Mouse (Mus musculus) cerebellum, postnatal 36 days (tissue): ENCODE measurements at regions not wholly inside any gene's neighbourhood (a gene's known extent, or its start where the extent isn't known, plus 50 kb on each side); places are given as distances from the start of the nearest gene placed in this dataset.

ENCODE experiments used
- DNase-seq, 2 experiments: peaks; one replicate each; pipeline ENCODE4 v3.0.0; 2021 to 2022; ENCODE audit warnings: mixed read lengths in 2 of 2

DNA sequence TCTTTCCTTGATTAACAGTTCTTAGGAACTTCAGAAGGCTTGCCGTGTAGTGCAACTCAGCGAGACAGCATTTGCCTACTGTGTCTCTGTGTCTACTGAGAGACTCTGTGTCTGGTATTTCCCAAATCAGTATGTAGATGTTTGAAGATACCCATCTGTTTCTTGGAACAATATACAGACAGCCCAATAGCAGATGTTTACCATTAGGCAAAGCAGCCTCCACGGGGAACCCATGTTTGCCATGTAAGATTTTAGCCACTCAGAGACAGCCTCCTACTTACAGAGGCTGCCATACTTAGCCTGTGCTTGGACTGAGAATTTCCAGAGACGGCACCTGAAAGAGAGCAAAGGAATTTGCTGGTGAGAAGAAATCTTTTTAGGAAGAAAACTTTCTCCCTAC is 100.9 kb upstream of the Hes1 start:
- DNase-seq, result no peak

DNA sequence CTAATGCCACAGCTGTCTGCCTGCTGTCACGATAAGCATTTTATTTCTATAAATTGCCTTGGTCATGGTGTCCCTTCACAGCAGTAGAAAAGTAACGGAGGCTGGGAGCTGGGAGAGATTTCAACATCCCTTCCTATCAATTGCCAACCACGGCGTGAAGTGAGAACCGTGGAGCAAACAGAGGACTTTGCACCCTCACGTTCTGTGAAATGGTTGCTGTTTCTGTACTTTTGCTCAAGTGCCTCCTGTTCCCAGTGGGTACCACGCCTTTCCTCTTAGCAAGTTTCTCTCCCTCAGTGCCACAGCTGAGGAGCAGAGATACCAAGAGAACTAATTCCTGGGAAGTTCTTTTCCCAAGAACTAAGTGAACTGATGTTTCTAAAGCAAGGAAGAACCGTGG is 99.6 kb upstream of the Hes1 start:
- no peak for DNase-seq

- DNase-seq, result no peak
Measured at GRCm38 (mm10) chr16:29968743-29969142, 95.4 kb upstream of the Hes1 start.

GRCm38 (mm10) chr16:29972741-29973141 is 91.4 kb upstream of the Hes1 start:
- DNase-seq, result no peak

- DNase-seq, result peak in 1 of 2 experiments; percentile 28
Measured at GRCm38 (mm10) chr16:29973250-29973649, 90.9 kb upstream of the Hes1 start.

GRCm38 (mm10) chr16:29975800-29976199 is 88.4 kb upstream of the Hes1 start:
- DNase-seq, result no peak

GRCm38 (mm10) chr16:29977011-29977410 is 87.2 kb upstream of the Hes1 start:
- no peak for DNase-seq

- no peak for DNase-seq
Measured at GRCm38 (mm10) chr16:29977711-29978110, 86.5 kb upstream of the Hes1 start.

- DNase-seq, result no peak
Measured at GRCm38 (mm10) chr16:29979066-29979465, 85.1 kb upstream of the Hes1 start.

GRCm38 (mm10) chr16:29981543-29981942 is 82.6 kb upstream of the Hes1 start:
- DNase-seq, result no peak

DNA sequence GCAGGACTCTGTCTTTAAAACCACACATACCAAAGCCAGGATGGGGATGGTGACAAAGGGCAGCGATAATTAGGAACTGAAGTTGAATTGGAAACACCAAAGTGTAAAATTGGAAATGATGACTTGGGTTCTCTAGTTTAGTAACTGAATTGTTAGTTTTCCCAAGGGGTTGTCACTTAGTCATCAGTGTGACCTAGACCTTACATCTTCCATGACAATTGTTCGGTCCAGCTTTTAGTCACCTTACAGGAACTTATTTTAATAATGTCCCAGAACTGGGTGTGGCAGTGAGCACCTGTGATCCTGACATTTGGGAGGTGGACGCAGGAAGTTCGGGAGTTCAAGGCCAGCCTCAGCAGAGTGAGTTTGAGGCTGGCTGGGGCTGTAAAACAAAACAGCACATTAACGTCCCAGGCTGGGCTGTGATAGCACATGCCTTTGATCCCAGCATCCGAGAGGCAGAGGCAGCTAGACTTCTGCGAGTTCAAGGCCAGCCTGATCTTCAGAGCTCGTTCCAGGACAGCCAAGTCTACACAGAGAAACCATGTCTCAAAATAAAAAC is 81.9 kb upstream of the Hes1 start:
- DNase-seq, result no peak

GRCm38 (mm10) chr16:29983161-29983560 is 81.0 kb upstream of the Hes1 start:
- no peak for DNase-seq

DNA sequence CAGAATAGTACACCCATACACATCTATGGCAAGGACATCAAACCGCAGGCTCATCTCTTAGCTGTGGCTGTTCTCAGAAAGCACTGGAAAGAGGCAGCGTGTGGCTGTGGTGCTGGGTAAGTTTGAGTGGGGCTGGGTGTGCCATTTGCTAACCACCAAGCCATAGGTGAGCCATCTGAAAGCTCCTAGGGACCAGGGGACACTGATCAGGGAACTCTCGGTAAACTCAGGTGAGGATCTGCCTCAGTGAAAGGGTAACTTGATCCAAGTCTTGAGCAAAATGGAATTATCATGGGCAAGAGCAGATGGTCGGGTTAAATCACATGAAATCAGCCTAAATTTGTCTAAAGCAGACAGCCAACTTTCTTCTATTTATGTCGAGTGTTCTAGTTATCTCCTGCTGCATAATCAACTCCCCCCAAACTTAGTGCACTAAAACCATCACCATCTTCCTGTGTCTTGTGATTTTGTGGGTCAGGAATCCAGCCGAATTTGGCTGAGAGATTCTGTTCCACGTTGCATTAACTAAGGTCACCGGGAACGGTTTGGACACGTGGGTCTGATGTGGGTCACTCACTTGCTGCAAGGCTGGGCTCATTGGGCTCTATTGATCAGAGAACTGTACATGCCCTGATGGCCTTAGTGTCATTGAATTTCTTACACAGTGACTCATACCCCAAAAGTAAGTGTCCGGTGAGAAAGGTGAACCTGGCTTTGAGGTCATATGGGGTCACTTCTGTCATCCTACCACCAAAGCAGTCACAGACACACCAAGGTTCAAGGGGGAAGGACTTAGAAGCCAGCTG is 78.9 kb upstream of the Hes1 start:
- no peak for DNase-seq

GRCm38 (mm10) chr16:29987595-29987994 is 76.6 kb upstream of the Hes1 start:
- no peak for DNase-seq

- DNase-seq, result no peak
Measured at GRCm38 (mm10) chr16:29987999-29988398, 76.2 kb upstream of the Hes1 start.

- no peak for DNase-seq
Measured at GRCm38 (mm10) chr16:29989308-29989707, 74.9 kb upstream of the Hes1 start.

- DNase-seq, result no peak
Measured at GRCm38 (mm10) chr16:29990393-29990792, 73.8 kb upstream of the Hes1 start.

GRCm38 (mm10) chr16:29990795-29991587 is 73.2 kb upstream of the Hes1 start:
- DNase-seq, result no peak

DNA sequence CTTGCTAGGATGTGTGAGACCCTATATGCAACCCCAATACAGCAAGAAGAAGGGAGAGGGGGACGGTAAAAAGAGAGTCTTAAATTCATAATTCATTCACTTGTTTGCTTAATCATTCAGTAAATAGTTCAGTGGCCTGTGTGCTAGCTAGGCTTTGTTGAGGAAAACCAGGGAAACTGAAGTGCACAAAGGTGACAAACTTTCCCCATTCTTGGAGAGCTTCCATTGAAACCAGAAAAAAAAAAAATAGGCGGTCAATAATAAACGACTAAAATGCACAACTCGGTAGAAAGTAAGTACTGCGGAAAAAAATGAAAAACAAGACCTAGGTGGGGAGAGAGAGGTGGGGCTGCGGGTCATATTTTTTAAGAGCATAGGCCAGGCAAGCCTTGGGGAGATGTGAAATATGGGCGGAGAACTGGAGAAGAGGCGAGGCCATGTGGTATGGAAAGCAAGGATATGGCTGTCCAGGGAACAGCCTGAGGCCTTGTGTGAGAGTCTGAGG is 72.3 kb upstream of the Hes1 start:
- no peak for DNase-seq

- DNase-seq, result no peak
Measured at GRCm38 (mm10) chr16:29993111-29993510, 71.1 kb upstream of the Hes1 start.

- DNase-seq, result no peak
Measured at GRCm38 (mm10) chr16:29993535-29993934, 70.6 kb upstream of the Hes1 start.

DNA sequence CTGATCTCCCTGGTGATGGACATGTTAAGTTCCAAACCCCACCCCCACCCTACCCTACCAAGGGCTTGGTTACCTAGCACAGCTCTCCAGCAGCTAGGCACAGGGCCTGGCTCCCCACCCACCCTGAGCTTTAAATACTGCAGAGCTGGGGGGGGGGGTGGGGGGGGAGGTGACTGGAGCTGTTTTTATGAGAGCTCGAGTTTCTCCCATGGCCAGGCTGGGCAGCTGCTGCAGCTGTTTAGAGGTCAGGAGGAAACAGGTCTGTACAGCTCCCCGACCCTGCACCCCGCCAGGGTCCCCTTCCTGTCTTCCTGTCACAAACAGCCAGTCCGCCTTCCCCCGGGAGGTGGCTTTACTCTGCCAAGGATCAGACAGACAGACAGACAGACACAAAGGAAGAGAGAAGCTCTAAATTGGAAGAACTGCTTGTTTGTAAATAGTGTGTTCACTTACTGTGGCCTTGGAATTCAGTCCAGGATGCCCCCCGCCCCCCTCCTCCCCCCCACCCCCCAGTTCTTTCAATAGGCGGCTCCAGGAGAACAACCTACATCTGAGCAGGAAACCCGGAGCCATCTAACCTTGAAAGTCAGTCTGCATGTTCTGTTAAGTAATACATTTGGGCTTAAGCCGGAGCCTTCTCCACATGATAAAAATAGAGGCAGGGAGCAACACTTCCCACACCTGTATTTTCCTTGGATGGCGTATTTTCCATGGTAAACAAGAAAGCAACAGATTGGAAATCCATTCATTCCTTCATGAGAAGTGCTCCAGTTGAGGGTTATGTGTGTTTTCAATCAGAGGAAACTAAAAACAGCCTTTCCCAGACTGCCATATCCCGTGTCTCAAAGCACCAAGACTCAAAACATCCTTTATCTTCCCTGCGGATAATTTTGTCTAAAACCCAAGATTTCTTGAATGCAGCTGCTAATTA is 67.8 kb upstream of the Hes1 start:
- DNase-seq, result no peak

DNA sequence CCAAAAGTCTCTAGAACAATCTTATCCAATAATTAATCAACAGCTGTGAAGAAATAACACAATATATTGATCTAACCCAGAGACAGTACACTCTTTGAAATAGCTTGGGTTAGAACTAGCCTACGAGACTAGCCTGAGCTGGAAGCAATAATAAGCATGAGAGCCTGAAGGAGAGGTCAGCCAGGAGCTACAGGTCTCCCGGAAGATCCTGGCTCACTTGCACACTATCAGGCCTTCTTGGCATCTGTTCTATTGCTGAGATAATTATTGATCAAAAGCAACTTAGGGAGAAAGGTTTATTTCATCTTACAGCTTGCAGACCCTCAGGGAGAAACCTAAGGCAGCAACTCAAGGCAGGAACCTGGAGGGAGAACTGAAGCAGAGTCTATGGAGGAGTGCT is 64.0 kb upstream of the Hes1 start:
- DNase-seq, result no peak
